Mouse (Mus musculus) MEL (cell line): Measurements from ENCODE around the gene Gpr84.

ENCODE experiments used
- CTCF ChIP-seq, 3 experiments: IDR thresholded peaks in 2 of 3; conservative IDR thresholded peaks in 1 of 3; 2 replicates each; pipeline ENCODE4 v1.5.1; 2011 to 2012; ENCODE audit warnings: low read length in 3 of 3, low read depth in 2 of 3, mild to moderate bottlenecking in 2 of 3, improper control_type of control experiment in 1 of 3, inconsistent platforms in 1 of 3, mixed read lengths in 1 of 3, moderate library complexity in 1 of 3; ENCODE audit not compliant: control insufficient read depth in 1 of 3, insufficient read depth in 1 of 3, poor library complexity in 1 of 3, severe bottlenecking in 1 of 3
- ETS1 ChIP-seq: IDR thresholded peaks from 2 replicates; pipeline ENCODE4 v1.6.1; 2012; ENCODE audit warnings: low read depth, mild to moderate bottlenecking, inconsistent platforms, low read length, improper control_type of control experiment, moderate library complexity
- POLR2A ChIP-seq, 2 experiments: IDR thresholded peaks; 2 replicates each; pipeline ENCODE4 v1.6.1; 2011 to 2012; ENCODE audit warnings: low read length in 2 of 2, mild to moderate bottlenecking in 2 of 2, control low read depth in 1 of 2, improper control_type of control experiment in 1 of 2, low read depth in 1 of 2, moderate library complexity in 1 of 2; ENCODE audit not compliant: control insufficient read depth in 1 of 2, insufficient read depth in 1 of 2, poor library complexity in 1 of 2
- RAD21 ChIP-seq: IDR thresholded peaks from 2 replicates; pipeline ENCODE4 v1.6.1; 2011; ENCODE audit warnings: mild to moderate bottlenecking, low read depth, low read length, improper control_type of control experiment

- TF ChIP-seq ETS1 (no peak), CTCF (IDR thresholded peaks at IDR 0.05 in 2 of 3, conservative IDR thresholded peaks at IDR 0.05 in 1 of 3; ENCODE audit: control insufficient read depth in 1 of 3, insufficient read depth in 1 of 3, low read depth in 2 of 3, low read length in 3 of 3, poor library complexity in 1 of 3, severe bottlenecking in 1 of 3) (no peak), RAD21 (no peak), POLR2A (IDR thresholded peaks at IDR 0.05; ENCODE audit: control insufficient read depth in 1 of 2, insufficient read depth in 1 of 2, low read depth in 1 of 2, low read length in 2 of 2, poor library complexity in 1 of 2) (no peak)
Measured at GRCm38 (mm10) chr15:103317731-103318130, 7.3 kb upstream of the Gpr84 start.
